Mouse (Mus musculus) embryo, embryonic 10 days (tissue): ENCODE measurements at regions not wholly inside any gene's neighbourhood (a gene's known extent, or its start where the extent isn't known, plus 50 kb on each side); places are given as distances from the start of the nearest gene placed in this dataset.
A peak's percentile ranks its signal among the peaks of the same experiment; 100 is the strongest.

Source experiments
- DNase-seq: peaks from one replicate; pipeline ENCODE4 v3.0.0-alpha.2; 2015; ENCODE audit warnings: low spot score

GRCm38 (mm10) chr12:77776755-77777154 lies 417.3 kb upstream of the Gm6657 start:
- no peak for DNase-seq

- DNase-seq: peak; percentile 89
These were observed 412.9 kb upstream of the Gm6657 start for GRCm38 (mm10) chr12:77780885-77781698.

DNA sequence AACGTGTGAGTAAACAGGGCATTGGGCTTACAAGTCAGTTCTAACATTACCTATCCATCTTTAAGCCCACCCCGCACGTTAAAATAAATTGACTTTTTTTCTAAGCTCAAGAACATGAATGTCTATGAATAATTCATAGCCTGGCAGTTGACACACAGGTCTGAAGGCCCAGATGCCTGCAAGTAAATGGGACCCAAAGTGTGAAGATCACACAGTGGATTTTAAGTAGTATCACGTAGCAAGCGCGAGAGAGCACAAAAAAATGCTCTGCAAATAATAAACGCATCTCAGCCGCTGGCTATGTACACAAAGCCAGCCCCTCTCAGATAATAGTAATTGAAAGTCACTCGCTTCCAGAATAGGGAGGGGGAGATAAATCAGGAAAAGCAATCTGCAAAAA lies 410.1 kb upstream of the Gm6657 start:
- no peak for DNase-seq

GRCm38 (mm10) chr12:77785647-77786046 lies 408.4 kb upstream of the Gm6657 start:
- DNase-seq: no peak

- DNase-seq: no peak
These were observed 407.4 kb upstream of the Gm6657 start for GRCm38 (mm10) chr12:77786678-77787077.

DNA sequence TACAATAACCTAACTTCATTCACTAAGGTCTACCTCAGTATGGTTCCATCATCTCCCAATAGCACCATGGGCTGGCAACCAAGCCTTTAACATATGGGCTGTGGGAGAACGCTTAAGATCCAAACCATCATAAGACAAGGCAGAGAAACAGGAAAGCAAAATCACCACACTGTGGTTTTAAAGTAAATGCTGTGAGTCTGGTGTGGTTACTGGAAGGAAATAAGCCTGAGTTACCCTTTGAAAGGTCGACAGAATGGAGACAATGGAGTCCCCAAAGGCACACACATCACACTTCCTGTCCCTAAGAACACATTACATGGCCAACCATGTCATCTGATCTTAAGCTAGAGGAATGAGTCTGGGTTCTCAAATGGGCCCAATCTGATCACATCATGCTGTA lies 405.8 kb upstream of the Gm6657 start:
- DNase-seq: no peak

DNA sequence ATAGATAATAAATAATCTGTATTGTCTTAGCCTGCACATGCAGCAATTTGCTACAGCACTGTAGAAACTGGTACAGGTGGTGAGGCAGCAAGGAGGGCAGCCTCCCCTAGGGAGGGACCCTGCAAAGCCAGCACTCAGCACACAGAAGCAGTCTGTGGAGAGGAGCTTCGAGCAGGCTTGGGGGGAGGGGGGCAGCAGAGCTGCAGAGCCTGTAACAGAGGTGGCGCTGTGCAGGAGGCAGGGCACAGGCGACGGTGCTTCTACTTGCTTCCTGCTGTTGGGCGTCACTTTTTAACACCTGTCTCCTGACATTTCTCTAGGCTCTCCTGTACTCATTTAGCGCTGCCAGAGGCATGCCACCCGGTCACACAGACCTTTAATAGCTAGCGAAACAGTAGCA lies 404.6 kb upstream of the Gm6657 start:
- peak; percentile 63 for DNase-seq

GRCm38 (mm10) chr12:77789871-77790270 lies 404.2 kb upstream of the Gm6657 start:
- no peak for DNase-seq

- no peak for DNase-seq
These were observed 403.0 kb upstream of the Gm6657 start for GRCm38 (mm10) chr12:77790891-77791672.

- DNase-seq: no peak
These were observed 395.5 kb upstream of the Gm6657 start for GRCm38 (mm10) chr12:77798516-77798915.

DNA sequence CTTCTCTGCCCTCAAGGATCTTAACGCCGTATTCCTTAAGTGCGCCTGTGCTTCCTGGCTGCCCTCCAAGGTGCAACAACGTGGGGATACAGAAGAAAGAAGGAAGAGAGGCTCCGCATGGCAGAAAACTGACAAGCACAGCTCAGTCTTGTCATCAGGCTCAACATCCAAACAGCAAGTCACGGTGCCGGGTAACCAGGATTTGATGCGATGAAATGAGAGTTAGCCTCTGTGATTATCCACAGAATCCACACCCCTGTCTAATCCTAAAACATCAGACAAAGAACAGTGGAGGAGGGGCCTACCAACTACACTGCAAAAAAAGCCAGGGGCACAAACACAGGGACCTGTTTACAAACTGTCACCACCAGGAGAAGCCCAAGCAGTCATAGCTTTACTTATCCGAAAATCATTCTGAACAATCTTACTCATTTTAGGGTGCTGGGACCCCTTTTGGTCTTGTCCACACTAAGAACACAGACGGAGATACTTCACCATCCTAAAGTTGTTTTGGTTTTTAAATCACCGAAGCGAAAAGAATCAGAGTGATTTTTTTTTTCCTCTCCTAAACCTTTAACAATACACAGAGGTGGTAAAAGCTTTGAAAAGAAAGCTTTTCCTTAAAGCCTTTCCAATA lies 394.8 kb upstream of the Gm6657 start:
- no peak for DNase-seq

DNA sequence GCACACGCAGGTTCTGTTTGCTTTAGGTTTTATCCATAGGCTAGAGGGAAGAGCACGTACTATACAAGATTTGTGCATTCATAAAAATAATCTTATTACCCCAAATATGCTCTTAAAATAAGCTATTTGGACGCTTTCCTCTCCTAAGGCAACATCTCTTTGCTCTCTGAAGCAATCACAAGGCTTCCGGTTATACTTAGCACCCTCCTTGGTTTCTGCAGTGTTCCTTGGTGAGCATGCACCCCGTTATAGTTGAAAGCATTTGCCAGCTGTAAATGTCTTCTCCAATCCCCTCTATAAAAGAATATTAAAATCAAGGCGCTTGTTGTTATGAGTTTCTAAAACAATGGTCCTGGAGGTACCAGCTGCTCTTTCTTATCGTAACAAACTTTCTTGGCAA lies 386.4 kb upstream of the Gm6657 start:
- no peak for DNase-seq

DNA sequence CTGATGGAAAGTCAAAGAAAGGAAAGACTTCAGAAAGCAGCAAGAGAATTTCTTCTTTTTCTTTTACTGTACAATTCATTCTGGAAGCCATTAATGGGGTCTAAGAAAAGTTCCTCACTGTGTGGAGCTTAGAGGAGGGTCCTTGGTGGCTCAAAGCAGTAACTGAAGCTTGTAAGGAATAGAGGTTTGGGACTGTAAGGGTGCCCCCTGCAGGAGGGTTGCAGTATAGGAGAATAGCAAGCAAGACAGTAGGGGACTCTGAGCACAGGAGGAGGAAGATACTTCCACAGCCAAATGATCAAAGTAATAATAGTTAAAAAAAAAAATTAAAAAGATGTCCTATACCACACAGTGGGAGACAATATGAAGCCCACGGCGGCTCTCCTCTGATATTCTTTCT lies 382.8 kb upstream of the Gm6657 start:
- DNase-seq: peak; percentile 67

DNA sequence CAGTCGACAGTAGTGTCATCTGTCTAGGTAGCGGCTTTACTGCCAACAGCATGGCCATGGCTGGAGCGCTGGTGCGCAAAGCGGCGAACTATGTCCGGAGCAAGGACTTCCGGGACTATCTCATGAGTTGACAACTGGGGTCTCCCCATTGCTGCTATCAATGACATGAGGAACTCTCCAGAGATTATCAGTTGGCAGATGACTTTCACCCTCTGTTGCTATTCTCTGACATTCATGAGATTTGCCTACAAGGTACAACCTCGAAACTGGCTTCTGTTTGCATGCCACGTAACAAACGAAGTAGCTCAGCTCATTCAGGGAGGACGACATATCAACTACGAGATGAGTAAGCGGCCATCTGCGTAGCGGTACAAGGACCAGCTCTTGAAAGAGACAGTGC lies 374.6 kb upstream of the Gm6657 start:
- no peak for DNase-seq

DNA sequence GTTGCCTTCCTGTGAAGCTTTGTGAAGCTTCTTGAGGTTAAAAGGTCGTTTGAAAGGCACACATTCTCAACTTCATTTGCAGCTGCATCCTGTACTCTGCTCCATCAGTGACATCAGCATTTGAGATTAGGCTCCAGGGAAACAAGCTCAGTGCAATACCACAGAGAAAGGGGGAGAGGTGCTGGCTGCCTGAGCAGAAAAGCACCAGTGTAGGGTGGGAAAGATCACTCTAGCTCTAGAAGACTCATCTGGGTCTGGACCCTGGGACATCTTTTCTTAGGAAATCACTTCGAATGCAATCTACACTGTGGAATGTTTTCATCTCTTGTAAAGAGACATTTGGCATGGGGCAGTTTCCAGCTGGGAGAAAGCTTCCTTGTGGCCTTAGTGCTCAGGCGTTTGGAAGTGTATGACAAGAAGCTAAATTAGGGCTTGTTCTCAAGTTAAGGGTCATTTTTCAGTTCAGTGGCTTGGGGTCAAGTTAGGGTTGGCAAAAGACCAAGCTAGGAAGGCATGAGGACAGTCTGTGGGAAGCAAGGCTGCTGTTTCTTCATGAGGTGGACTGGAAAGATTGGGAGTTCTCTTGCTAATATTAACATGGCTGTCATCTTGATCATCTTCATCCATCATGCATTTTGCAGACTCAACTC lies 370.5 kb upstream of the Gm6657 start:
- no peak for DNase-seq

DNA sequence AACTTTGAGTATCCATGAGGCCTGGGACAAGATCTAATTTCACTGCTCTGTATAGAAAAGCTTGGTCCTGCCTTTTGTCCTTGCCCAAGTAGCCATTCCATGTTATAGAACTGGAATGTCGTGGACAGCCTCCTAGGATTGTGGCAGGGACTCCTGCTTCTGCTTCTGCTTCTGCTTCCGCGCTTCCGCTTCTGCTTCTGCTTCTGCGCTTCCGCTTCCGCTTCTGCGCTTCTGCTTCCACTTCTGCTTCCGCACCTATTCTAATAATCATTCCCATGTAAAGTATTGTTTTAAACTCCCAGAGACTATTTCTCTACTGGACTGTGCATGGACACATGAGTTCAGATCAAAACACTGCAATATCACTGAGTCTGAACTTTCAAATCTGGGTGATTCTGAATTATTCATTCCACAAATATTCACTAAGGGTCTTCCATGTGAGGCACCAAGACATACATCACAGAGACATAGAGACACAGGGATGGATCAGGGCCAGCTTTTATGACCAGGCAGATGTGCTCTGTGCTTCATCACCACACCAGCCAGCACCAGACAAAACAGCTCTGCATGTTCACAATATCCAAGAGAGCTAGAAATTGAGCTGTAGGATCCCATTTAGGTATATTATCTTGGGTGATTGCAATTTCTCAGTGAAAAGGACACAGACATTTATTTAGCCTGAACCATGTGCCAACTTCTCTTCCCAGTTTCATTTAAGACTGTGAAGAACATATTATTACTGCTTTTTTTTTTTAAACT lies 360.5 kb upstream of the Gm6657 start:
- DNase-seq: no peak

DNA sequence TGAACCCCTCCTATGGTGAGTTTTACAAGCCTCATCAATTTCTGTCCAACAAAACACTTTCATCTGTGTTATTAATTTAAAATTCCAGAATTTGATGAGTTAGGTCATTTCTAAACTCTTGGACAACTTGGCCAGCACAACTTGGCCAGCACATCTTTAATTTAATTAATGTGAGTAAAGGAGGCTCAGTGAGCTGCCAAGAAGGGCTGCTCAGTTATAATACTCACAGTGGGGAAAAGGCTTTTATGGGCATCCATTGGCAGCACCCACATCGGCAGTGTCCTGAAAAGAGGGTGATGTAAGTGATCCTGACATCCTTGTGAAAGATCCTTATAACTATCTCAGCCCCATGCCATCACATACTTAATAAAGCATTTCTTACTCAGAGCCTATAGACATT lies 359.2 kb upstream of the Gm6657 start:
- DNase-seq: no peak

DNA sequence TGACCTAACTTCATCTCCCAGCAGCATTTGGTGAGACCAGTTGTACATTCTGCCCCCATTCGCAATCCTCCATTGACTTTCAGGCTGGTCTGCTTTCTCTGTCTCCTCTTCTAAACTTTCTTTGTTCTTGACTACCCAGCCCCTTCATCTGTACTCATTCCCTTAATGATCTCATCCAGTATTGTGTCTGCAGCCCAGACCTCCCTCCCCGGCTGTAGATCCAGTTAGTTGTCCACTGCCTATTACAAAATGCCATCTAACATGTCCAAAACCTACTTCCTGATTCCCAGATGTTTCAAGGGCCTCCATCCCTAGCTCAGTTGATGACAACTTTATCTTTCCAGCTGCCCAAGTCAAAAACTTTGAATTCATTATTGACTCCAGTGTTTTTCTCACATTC lies 357.8 kb upstream of the Gm6657 start:
- no peak for DNase-seq

GRCm38 (mm10) chr12:77841844-77842415 lies 352.1 kb upstream of the Gm6657 start:
- DNase-seq: no peak

- DNase-seq: peak; percentile 75
These were observed 341.2 kb upstream of the Gm6657 start for GRCm38 (mm10) chr12:77852595-77853577.
